In genomic region chr9:45405694-45406093, GRCm38 (mm10) we compare ENCODE assay signal across 18 mouse cellular contexts. TPM values are rescaled to one million over a fixed set of nuclear protein-coding genes. Genes with fewer than 3 reads are reported as not detected.
DNase-seq lines count a peak whose midpoint lies in the region; ATAC-seq and TF ChIP-seq lines count a peak whose summit lies in the region.
"Had no signal": no experiment of that assay in that cellular context is flagged by ENCODE, and none has a peak within 500 bp of the region (broad histone marks: within the 10 kb centered on the region; RNA-seq: fewer than 3 reads in every experiment).

No protein-coding gene starts in this region.

- no peaks in the 10 kb centered on the region for H3K9me3 ChIP-seq in kidney, embryonic 15.5 days (replicated peaks)
- H3K9me3 ChIP-seq: hindbrain, embryonic 12.5 days; limb, embryonic 15.5 days; midbrain, embryonic 12.5 days; neural tube, embryonic 15.5 days had no signal

- H3K79me2 ChIP-seq in macrophage (ENCODE audit: inconsistent target), result no peaks in the 10 kb centered on the region

- no peak for TF ChIP-seq POLR2A in bone marrow macrophage, adult 2 months (IDR thresholded peaks at IDR 0.05; ENCODE audit: borderline replicate concordance, low read depth, low read length)

- H3K27me3 ChIP-seq in kidney, embryonic 15.5 days, result 0 out of 2 replicates have a peak, but pooled peaks cover 5% of the 10 kb centered on the region

- 59% methylated on average over 5 of the region's 5 CpGs for WGBS in kidney, embryonic 15.5 days
- WGBS in macrophage (ENCODE audit: missing documents), result 7% methylated on average over 5 of the region's 5 CpGs

- 0 out of 2 replicates have a peak overlapping the region, but pooled peaks have one; percentile 63 for H3K4me2 ChIP-seq in kidney, embryonic 15.5 days
- H3K4me2 ChIP-seq: hindbrain, embryonic 12.5 days; limb, embryonic 15.5 days; midbrain, embryonic 12.5 days; neural tube, embryonic 15.5 days had no signal

- H3K4me1 ChIP-seq in bone marrow macrophage, adult 2 months (ENCODE audit: control insufficient read depth, insufficient read depth, low read length), result peaks cover 20% of the 10 kb centered on the region
- H3K4me1 ChIP-seq in kidney, embryonic 15.5 days, result peaks cover 16% of the 10 kb centered on the region
- H3K4me1 ChIP-seq: hindbrain, embryonic 12.5 days had no signal

- DNase-seq in heart, adult 18-20 months, result peak; percentile 34 to 63
- no peak for DNase-seq in heart, postnatal 14 days
- DNase-seq in urinary bladder, postnatal 25 days (ENCODE audit: low spot score), result no peak
- DNase-seq in cerebellum, adult 11 months, result no peak
- no peak for DNase-seq in layer of hippocampus, adult 9-11 months
- DNase-seq: B cell, adult 2 months; cerebellum, postnatal 14 days; liver, postnatal 0 days; lung, postnatal 36 days; right cerebral cortex, postnatal 4 days had no signal

- H3K36me3 ChIP-seq in kidney, embryonic 15.5 days, result no peaks in the 10 kb centered on the region
- H3K36me3 ChIP-seq in macrophage (ENCODE audit: inconsistent target), result no peaks in the 10 kb centered on the region
- H3K36me3 ChIP-seq: hindbrain, embryonic 12.5 days; limb, embryonic 15.5 days; midbrain, embryonic 12.5 days; neural tube, embryonic 15.5 days had no signal

- peak; percentile 44; the same call in 1 of the 2 replicates for ATAC-seq in kidney, embryonic 15.5 days (replicated peaks; ENCODE audit: low FRiP score)
- ATAC-seq: intestine, postnatal 0 days; liver, postnatal 0 days had no signal

- intact Hi-C loops in heart, postnatal 14 days (cut with DNase I), result no loop called here

- no peak for TF ChIP-seq CTCF in bone marrow macrophage, adult 2 months (IDR thresholded peaks at IDR 0.05; ENCODE audit: low read depth, low read length)

- H3K27ac ChIP-seq in bone marrow macrophage, adult 2 months (ENCODE audit: insufficient read depth, low read depth, low read length), result peak overlapping the region; percentile 97
- H3K27ac ChIP-seq in kidney, embryonic 15.5 days, result peak overlapping the region; percentile 69
- peak overlapping the region; percentile 45 for H3K27ac ChIP-seq in macrophage
- H3K27ac ChIP-seq: hindbrain, embryonic 12.5 days; limb, embryonic 15.5 days; midbrain, embryonic 12.5 days; neural tube, embryonic 15.5 days had no signal

- H3K9ac ChIP-seq in kidney, embryonic 15.5 days, result no peak overlapping the region
- H3K9ac ChIP-seq: hindbrain, embryonic 12.5 days; limb, embryonic 15.5 days; liver, postnatal 0 days; midbrain, embryonic 12.5 days; neural tube, embryonic 15.5 days had no signal

- H3K4me3 ChIP-seq in bone marrow macrophage, adult 2 months (ENCODE audit: insufficient read depth, low read length), result peak overlapping the region; percentile 19; the same call in 1 of the 2 replicates
- peak overlapping the region; percentile 20 for H3K4me3 ChIP-seq in kidney, embryonic 15.5 days (replicated peaks)
- no peak overlapping the region for H3K4me3 ChIP-seq in macrophage (ENCODE audit: inconsistent target)
- H3K4me3 ChIP-seq: hindbrain, embryonic 12.5 days; limb, embryonic 15.5 days; midbrain, embryonic 12.5 days; neural tube, embryonic 15.5 days had no signal

RNA-seq across cellular contexts. Expression of gene Fxyd2, which starts 6.2 kb away (rescaled TPM):
- 1 to 10 TPM; 2.6 to 7.9 TPM for total RNA-seq in heart, adult 18-20 months (2021)
- 1 to 10 TPM; 1.5 to 2.3 TPM for total RNA-seq in heart, postnatal 14 days (2021)
- 225 and 245 TPM in 2 replicates for polyA plus RNA-seq in bone marrow macrophage, adult 2 months (2012; ENCODE audit: insufficient read depth, insufficient read length, missing spikeins)
- polyA plus RNA-seq in kidney, embryonic 15.5 days (2015; fragmentation: Nextera tagmentation; extraction: Ambion mirVana), result 451 and 476 TPM in 2 replicates
- 1 to 10 TPM in 4 of 26 experiments, under 1 TPM in 2, not detected in 20; 0.95 to 2.1 (median 1.2) TPM for total RNA-seq in macrophage (2018; cell fraction: chromatin; rRNA removed)
- total RNA-seq in macrophage (2018; cell fraction: cytosol; rRNA removed), result 1 to 10 TPM in 11 of 26 experiments, under 1 TPM in 14, not detected in 1; 0.37 to 2.3 (median 0.93) TPM
- under 1 TPM in 2 of 26 experiments, not detected in 24; 0.34 to 0.59 TPM for total RNA-seq in macrophage (2018; cell fraction: nucleus; rRNA removed)
- 0.93 to 14.6 TPM (median 1.8 TPM) in 3 replicates for polyA plus RNA-seq in macrophage (2018)

RNA-seq across cellular contexts. Expression of gene Dscaml1, which starts 20.7 kb away (rescaled TPM):
- under 1 TPM in 1 of 2 experiments, not detected in 1; 0.28 TPM for total RNA-seq in heart, adult 18-20 months (2021)
- total RNA-seq in heart, postnatal 14 days (2021), result not detected
- not detected in 2 replicates for polyA plus RNA-seq in bone marrow macrophage, adult 2 months (2012; ENCODE audit: insufficient read depth, insufficient read length, missing spikeins)
- polyA plus RNA-seq in kidney, embryonic 15.5 days (2015; fragmentation: Nextera tagmentation; extraction: Ambion mirVana), result 0.13 and 0.30 TPM in 2 replicates
- total RNA-seq in macrophage (2018; cell fraction: chromatin; rRNA removed), result 1 to 10 TPM in 1 of 26 experiments, under 1 TPM in 5, not detected in 20; 0.13 to 1.1 (median 0.55) TPM
- under 1 TPM in 24 of 26 experiments, not detected in 2; 0.03 to 0.80 (median 0.10) TPM for total RNA-seq in macrophage (2018; cell fraction: cytosol; rRNA removed)
- 1 to 10 TPM in 3 of 26 experiments, under 1 TPM in 12, not detected in 11; 0.10 to 1.5 (median 0.44) TPM for total RNA-seq in macrophage (2018; cell fraction: nucleus; rRNA removed)
- polyA plus RNA-seq in macrophage (2018), result 0.09 TPM in 1 of 3 replicates, not detected in the others
- polyA plus RNA-seq: liver, postnatal 0 days had no signal

RNA-seq across cellular contexts. Expression of gene Fxyd6, which starts 35.7 kb away (rescaled TPM):
- 10 to 100 TPM; 15.0 TPM for total RNA-seq in heart, adult 18-20 months (2021)
- 10 to 100 TPM; 18.2 to 20.9 TPM for total RNA-seq in heart, postnatal 14 days (2021)
- not detected in 2 replicates for polyA plus RNA-seq in bone marrow macrophage, adult 2 months (2012; ENCODE audit: insufficient read depth, insufficient read length, missing spikeins)
- polyA plus RNA-seq in kidney, embryonic 15.5 days (2015; fragmentation: Nextera tagmentation; extraction: Ambion mirVana), result 178 and 187 TPM in 2 replicates
- total RNA-seq in macrophage (2018; cell fraction: chromatin; rRNA removed), result 1 to 10 TPM in 1 of 26 experiments, not detected in 25; 2.6 TPM
- not detected for total RNA-seq in macrophage (2018; cell fraction: cytosol; rRNA removed)
- total RNA-seq in macrophage (2018; cell fraction: nucleus; rRNA removed), result not detected
- polyA plus RNA-seq in macrophage (2018), result not detected in 3 replicates

Comparison
In these comparisons a context has a peak if more than half of its experiments do, and no peak if none do; other contexts are left out.
1. DNase-seq: peak in heart, adult 18-20 months (2 of 2); none in heart, postnatal 14 days (0 of 2), urinary bladder, postnatal 25 days (single experiment), cerebellum, adult 11 months (single experiment) and layer of hippocampus, adult 9-11 months (single experiment).
2. H3K27ac ChIP-seq: peak in every context shown above with its lines; median percentile 97 in bone marrow macrophage, adult 2 months; 69 in kidney, embryonic 15.5 days; 45 in macrophage.
3. RNA of gene Fxyd2, which starts 6.2 kb away (polyA plus RNA-seq): 451 to 476 TPM in kidney, embryonic 15.5 days and 225 to 245 TPM in bone marrow macrophage, adult 2 months; 0.93 to 14.6 TPM in macrophage; every median in the first group is over 10 times any median in the second.
4. RNA of gene Fxyd6, which starts 35.7 kb away (polyA plus RNA-seq): 178 to 187 TPM in kidney, embryonic 15.5 days; not detected in bone marrow macrophage, adult 2 months and not detected in macrophage; every median in the first group is over 100 times any median in the second.